Mouse (Mus musculus) liver, embryonic 16.5 days (tissue): Measurements from ENCODE around the gene Cdc123. TPM values are rescaled to one million over a fixed set of nuclear protein-coding genes. Genes with fewer than 3 reads are reported as not detected.
"Not testable (repeated sequence)": the region's sequence is repeated elsewhere in the genome, so short reads cannot be mapped to it uniquely, and the experiment has no call there.

Experiments
- ATAC-seq: fragments of 200-750 bp; cut with Nextera tagmentation; 2 replicates; pipeline ENCODE4 v1.8.0; 2017; ENCODE audit warnings: low read depth, mild to moderate bottlenecking, moderate number of reproducible peaks, moderate library complexity
- H3K27ac ChIP-seq: fragments of 300-500 bp; sonication (generic); 2 replicates; pipeline ENCODE4 v1.5.1; 2014; ENCODE audit warnings: mild to moderate bottlenecking, low read length
- H3K27me3 ChIP-seq: fragments of 300-500 bp; sonication (generic); 2 replicates; pipeline ENCODE4 v1.6.1; 2014; ENCODE audit warnings: low read depth, low read length, mixed read lengths; ENCODE audit not compliant: control insufficient read depth, insufficient read depth
- H3K36me3 ChIP-seq: fragments of 300-500 bp; sonication (generic); 2 replicates; pipeline ENCODE4 v1.6.1; 2014; ENCODE audit warnings: mild to moderate bottlenecking; ENCODE audit not compliant: control insufficient read depth, insufficient read depth
- H3K4me1 ChIP-seq: fragments of 300-500 bp; sonication (generic); 2 replicates; pipeline ENCODE4 v1.6.1; 2014; ENCODE audit warnings: low read depth, low read length, mixed read lengths; ENCODE audit not compliant: control insufficient read depth
- H3K4me2 ChIP-seq: fragments of 300-500 bp; sonication (generic); 2 replicates; pipeline ENCODE4 v1.6.1; 2014; ENCODE audit warnings: low read depth, low read length, mixed read lengths
- H3K4me3 ChIP-seq: fragments of 300-500 bp; sonication (generic); 2 replicates; pipeline ENCODE4 v1.5.1; 2014; ENCODE audit warnings: low read depth, mild to moderate bottlenecking, low read length
- H3K9ac ChIP-seq: fragments of 300-500 bp; sonication (generic); 2 replicates; pipeline ENCODE4 v1.6.1; 2014; ENCODE audit warnings: low read depth, low read length
- H3K9me3 ChIP-seq: fragments of 300-500 bp; sonication (generic); replicated peaks from 2 replicates; pipeline ENCODE4 v1.6.1; 2016; ENCODE audit warnings: low read length; ENCODE audit not compliant: control insufficient read depth
- WGBS: fragments of 180-500 bp; shearing (Covaris S2); extraction: QIAGEN DNeasy Blood & Tissue Kit; methylation state at CpG from one replicate; pipeline ENCODE4 v1.1.7; 2014; ENCODE audit not compliant: insufficient replicate concordance; 5-methylcytosine and 5-hydroxymethylcytosine counted together
- polyA plus RNA-seq: library from polyadenylated mRNA; unstranded; fragments of >200 nt; fragmentation: Nextera tagmentation; extraction: Ambion mirVana; gene quantifications from 2 replicates; pipeline ENCODE4 v1.2.1, GENCODE M21; 2015

The Cdc123 gene
- polyA plus RNA-seq, 1 experiment from 2014 or later = 116 TPM

DNA sequence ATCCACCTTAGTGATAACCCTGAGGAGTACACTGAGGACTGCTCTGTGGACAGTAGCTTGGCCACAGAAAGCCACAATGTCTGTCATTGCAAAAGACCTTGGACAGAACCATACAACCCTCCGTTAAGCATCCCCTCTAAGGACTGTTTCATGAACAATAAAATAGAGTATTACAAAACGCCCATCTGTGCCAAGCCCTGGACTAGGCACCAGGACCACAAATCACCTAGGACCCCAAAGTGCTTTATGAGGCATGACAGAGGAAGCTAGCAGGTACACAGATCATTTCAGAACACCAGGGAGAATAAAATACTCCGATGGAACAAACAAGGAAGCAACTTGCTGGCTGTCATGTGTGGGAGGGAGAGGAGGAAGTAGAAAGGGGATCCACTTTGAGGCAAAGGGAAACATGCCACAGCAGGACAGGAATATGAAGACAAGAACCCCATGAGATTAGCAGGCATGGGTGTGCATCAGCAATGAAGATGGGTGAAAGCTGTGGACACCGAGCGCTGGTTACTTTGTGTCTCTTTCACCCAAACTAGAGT lies 33.7 kb downstream of the Cdc123 start:
- H3K4me3 ChIP-seq = no peak overlapping the region
- no peak for ATAC-seq
- no peaks in the 10 kb centered on the region for H3K4me1 ChIP-seq
- H3K4me2 ChIP-seq = no peak overlapping the region
- no peak overlapping the region for H3K27ac ChIP-seq
- H3K9me3 ChIP-seq = no peaks in the 10 kb centered on the region
- WGBS = 70% methylated on average over 5 of the region's 5 CpGs
- H3K9ac ChIP-seq = no peak overlapping the region
- no peaks in the 10 kb centered on the region for H3K27me3 ChIP-seq
- peaks cover 9% of the 10 kb centered on the region for H3K36me3 ChIP-seq

DNA sequence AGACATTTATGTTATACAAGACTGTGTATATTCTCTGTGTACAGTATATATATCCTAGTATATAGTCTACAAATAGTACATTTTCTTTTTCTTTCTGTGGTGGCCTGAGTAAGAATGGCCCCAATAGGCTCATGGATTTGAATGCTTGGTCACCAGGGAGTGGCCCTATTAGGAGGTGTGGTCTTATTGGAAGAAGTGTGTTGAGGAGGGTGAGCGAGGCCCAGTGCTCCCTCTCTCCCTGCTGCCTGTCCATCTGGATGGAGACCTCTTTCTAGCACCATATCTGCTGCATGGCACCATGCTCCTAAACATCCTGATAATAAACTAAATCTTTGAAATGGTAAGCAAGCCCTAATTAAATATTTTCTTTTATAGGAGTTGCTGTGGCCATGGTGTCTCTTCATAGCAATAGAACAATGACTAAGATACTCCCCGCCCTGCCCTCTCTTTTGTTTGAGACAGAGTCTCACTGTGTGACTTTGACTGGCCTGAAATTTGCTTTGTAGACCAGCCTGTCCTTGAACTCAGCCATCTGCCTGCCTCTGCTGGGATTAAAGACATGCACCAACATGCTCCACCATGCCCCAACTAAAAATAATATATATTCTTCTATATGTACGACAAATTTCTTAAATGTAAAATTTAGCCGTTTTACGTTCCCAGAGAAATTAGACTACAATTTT lies 34.8 kb downstream of the Cdc123 start:
- no peaks in the 10 kb centered on the region for H3K27me3 ChIP-seq
- 87% methylated on average over 5 of the region's 5 CpGs for WGBS
- peaks cover 9% of the 10 kb centered on the region for H3K36me3 ChIP-seq
- ATAC-seq = no peak
- H3K9me3 ChIP-seq = no peaks in the 10 kb centered on the region
- no peak overlapping the region for H3K9ac ChIP-seq
- no peak overlapping the region for H3K4me3 ChIP-seq
- no peak overlapping the region for H3K4me2 ChIP-seq
- H3K27ac ChIP-seq = no peak overlapping the region
- no peaks in the 10 kb centered on the region for H3K4me1 ChIP-seq

DNA sequence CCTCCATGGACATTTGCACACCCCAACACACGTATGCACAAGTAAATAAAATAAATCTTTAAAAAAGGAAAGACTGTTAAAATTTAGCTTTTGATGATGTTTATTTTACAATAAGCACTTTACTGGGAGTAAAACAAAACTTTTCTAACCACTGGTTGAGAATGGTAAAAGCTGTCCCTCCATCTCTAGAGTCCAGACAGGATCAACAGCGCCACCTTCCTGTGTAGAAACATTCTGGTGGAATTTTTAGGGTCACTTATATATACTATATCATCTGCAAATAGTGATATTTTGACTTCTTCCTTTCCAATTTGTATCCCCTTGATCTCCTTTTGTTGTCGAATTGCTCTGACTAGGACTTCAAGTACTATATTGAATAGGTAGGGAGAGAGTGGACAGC lies 38.8 kb downstream of the Cdc123 start:
- 53% methylated on average over 3 of the region's 3 CpGs for WGBS
- H3K9me3 ChIP-seq, H3K27ac ChIP-seq, H3K4me1 ChIP-seq, H3K9ac ChIP-seq, ATAC-seq, H3K36me3 ChIP-seq, H3K27me3 ChIP-seq, H3K4me3 ChIP-seq, H3K4me2 ChIP-seq: not testable (repeated sequence)

DNA sequence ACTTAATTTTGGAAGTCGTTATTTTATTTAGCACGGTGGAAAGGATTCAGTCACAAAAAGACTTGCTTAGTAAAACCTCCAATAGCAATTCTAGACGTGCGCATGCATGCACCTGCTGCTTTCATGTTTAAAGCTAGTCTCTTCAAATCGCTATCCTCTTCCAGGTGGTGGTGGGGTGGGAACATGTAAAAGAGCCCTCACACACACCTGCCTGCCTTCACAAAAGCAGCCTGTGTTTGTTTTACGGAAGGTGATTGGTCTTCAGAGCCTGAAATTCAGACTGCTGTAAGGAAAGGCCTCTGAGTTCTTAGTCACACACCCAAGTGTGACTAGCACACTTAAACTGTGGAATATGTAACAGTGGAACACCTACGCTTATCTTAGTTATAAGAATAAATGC lies 39.7 kb downstream of the Cdc123 start:
- no peaks in the 10 kb centered on the region for H3K27me3 ChIP-seq
- no peak overlapping the region for H3K27ac ChIP-seq
- no peak for ATAC-seq
- peaks cover 7% of the 10 kb centered on the region for H3K4me1 ChIP-seq
- no peak overlapping the region for H3K4me2 ChIP-seq
- 81% methylated on average over 7 of the region's 7 CpGs for WGBS
- peaks cover 9% of the 10 kb centered on the region for H3K36me3 ChIP-seq
- H3K9ac ChIP-seq = no peak overlapping the region
- no peaks in the 10 kb centered on the region for H3K9me3 ChIP-seq
- H3K4me3 ChIP-seq = no peak overlapping the region

DNA sequence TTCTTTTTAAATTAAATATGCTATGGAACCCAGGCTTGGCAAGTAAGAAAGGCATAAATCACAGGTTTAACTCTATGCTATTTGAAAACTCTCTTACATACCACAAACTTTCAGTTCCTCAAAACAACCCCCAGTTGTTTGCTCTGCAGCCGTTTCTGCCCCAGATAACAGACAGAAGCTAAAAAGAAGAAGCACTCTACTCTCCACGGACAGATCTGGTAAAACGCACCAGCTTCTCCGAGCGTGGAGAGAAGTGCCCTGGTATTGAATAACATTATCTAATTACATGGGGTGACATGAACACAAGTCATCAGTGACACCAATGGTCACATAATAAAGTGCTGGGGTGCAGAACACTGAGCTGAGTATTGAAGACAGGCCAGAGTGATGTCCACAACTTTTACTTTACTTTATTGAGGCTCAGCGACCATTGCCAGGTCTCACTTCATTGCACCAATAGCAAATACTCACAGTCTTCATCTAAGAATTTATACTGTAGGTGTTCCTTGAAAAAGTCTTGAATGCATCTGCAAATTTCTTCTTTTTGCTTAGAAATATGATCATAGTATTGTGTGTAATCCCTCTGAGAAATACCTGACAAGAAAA lies 40.4 kb downstream of the Cdc123 start:
- no peak overlapping the region for H3K27ac ChIP-seq
- H3K4me3 ChIP-seq = no peak overlapping the region
- no peaks in the 10 kb centered on the region for H3K27me3 ChIP-seq
- H3K9me3 ChIP-seq = no peaks in the 10 kb centered on the region
- peaks cover 7% of the 10 kb centered on the region for H3K4me1 ChIP-seq
- H3K36me3 ChIP-seq = peaks cover 9% of the 10 kb centered on the region
- WGBS = 27% methylated on average over 6 of the region's 6 CpGs
- ATAC-seq = no peak
- no peak overlapping the region for H3K4me2 ChIP-seq
- no peak overlapping the region for H3K9ac ChIP-seq

DNA sequence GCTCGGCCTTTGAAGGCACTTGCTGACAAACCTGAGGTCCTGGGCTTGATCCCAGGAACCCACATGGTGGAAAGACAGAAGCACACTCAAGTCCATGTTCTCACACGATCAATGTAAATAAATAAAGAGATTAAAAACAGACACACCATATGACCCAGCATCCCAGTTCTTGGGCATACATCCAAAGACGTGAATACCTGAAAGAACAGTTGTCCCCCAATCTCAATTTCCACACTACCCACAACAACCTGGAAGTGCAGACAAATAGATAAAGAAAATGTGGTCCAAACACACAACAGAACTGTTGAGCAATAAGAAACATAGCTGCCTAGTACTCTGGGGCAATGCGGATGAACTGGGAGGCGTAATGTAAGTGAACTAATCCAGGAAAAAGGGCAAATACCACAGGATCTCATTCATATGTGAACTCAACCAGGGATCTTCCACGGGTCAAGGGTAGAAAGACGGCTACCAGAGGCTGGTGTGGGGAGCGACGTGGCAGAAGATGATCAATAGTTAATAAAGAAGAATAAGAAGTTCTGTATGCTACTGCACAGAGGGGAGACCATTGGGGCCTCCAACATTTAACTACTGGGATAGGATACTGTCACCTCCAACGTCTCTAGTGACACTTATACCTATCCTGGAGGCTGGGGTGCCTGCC lies 42.9 kb downstream of the Cdc123 start:
- H3K4me3 ChIP-seq = no peak overlapping the region
- peak overlapping the region; percentile 4; the same call in 1 of the 2 replicates for H3K4me2 ChIP-seq
- peaks cover 7% of the 10 kb centered on the region for H3K4me1 ChIP-seq
- no peak overlapping the region for H3K9ac ChIP-seq
- peak overlapping the region; percentile 48 for H3K27ac ChIP-seq
- H3K27me3 ChIP-seq = no peaks in the 10 kb centered on the region
- H3K9me3 ChIP-seq = no peaks in the 10 kb centered on the region
- WGBS = 62% methylated on average over 10 of the region's 10 CpGs
- peaks cover 7% of the 10 kb centered on the region for H3K36me3 ChIP-seq
- ATAC-seq = no peak

DNA sequence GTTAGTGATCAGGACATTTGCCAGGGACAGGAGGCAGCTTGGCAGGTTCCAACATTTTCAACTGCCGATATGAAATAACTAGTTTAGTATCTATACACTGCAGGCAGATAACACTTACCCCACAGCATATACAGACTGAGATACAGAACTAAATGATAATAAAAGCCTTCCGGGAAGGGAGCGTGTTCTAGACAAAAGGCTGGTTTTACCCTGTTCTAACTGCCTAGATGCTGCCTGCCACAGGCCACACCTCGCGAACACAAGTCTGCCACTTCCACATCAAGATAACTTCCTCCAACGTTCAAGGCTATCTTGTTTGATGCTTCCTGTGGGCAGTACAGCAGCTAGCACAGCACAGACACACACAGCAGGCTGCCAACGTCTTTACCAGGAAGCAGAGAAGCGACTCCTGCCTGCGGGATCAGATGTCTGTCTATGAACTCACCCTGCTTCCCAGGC lies 43.8 kb downstream of the Cdc123 start:
- Histone ChIP-seq H3K4me1 (peaks cover 7% of the 10 kb centered on the region), H3K4me2 (no peak overlapping the region), H3K27ac (peak overlapping the region; percentile 48), H3K27me3 (no peaks in the 10 kb centered on the region), H3K4me3 (no peak overlapping the region), H3K9ac (no peak overlapping the region), H3K9me3 (no peaks in the 10 kb centered on the region), H3K36me3 (peaks cover 8% of the 10 kb centered on the region)
- ATAC-seq = peak; percentile 84
- WGBS = 18% methylated on average over 9 of the region's 9 CpGs

DNA sequence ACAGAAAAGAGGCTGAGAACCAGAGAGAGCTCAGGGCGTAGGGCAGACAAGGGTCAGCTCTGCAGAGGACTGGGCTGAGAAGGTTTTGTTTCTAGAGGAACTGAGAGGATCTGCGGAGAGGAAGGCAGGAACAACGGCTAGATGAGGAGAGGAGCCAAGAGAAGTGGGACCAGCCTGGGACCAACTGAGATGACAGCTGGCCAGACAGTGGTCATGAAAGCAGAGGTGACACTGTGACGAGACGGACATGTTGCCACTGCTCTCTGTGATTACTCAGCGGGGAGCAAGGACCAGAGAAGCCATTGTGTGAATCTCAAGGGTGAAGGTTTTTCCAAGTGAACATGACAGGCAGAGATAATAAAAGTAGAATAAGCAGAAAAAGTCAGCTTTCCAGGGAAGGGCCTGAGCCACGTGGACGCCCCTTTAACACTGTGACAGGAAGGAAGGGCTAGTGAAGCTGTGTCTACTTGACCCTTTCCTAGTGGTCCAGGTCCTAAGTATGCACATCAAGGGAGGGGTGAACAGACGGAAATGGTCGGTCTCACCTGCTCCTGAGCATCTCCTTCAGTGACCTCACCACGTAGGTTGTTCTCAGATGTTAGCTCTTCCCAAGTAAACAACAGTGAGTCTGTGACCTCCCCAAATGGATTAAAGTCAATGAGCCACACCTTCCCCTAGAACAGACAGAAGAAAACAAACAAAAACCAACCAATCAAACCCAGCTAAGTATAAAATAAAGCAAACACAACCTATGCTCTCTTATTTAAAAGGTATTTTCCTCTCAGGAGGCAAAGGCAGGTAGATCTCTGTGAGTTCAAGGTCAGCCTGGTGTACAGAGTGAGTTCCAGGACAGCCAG lies 46.9 kb downstream of the Cdc123 start:
- no peak overlapping the region for H3K27ac ChIP-seq
- no peaks in the 10 kb centered on the region for H3K9me3 ChIP-seq
- H3K9ac ChIP-seq = no peak overlapping the region
- H3K4me2 ChIP-seq = no peak overlapping the region
- H3K27me3 ChIP-seq = no peaks in the 10 kb centered on the region
- H3K4me3 ChIP-seq = no peak overlapping the region
- H3K36me3 ChIP-seq = peaks cover 31% of the 10 kb centered on the region
- peaks cover 7% of the 10 kb centered on the region for H3K4me1 ChIP-seq
- WGBS = 73% methylated on average over 11 of the region's 11 CpGs
- ATAC-seq = peak; percentile 17; the same call in 1 of the 2 replicates
